Mouse (Mus musculus) gastrocnemius, postnatal 14 days (tissue): ENCODE results near the gene Ly6g6e. TPM values are rescaled to one million over a fixed set of nuclear protein-coding genes. Genes with fewer than 3 reads are reported as not detected.

Experiments
- DNase-seq: peaks from one replicate; pipeline ENCODE4 v3.0.0; 2021; ENCODE audit warnings: mixed read lengths
- intact Hi-C: fragments of 180-260 bp; cut with DNase I; formaldehyde crosslinking; loops from one replicate; pipeline ENCODE4 v1.15.1; 2025; ENCODE audit warnings: low total_unique reads
- total RNA-seq, 2 experiments: library from RNA; stranded (reverse); gene quantifications; 2 replicates each; pipeline ENCODE4 v1.2.3; 2021

Gene Ly6g6e
- total RNA-seq, 2 experiments from 2014 or later: not detected

GRCm38 (mm10) chr17:35094475-35095365, 18.0 kb downstream of the Ly6g6e start:
- no peak for DNase-seq
- intact Hi-C loops: no loop called here

- DNase-seq: no peak
These were observed 19.9 kb downstream of the Ly6g6e start for GRCm38 (mm10) chr17:35096597-35096996.

GRCm38 (mm10) chr17:35097164-35097655, 20.5 kb downstream of the Ly6g6e start:
- no peak for DNase-seq
- intact Hi-C loops: no loop called here

More at GRCm38 (mm10) chr17:35096597-35096996, 19.9 kb downstream of the Ly6g6e start:
- intact Hi-C loops: no loop called here

GRCm38 (mm10) chr17:35100196-35100765, 23.6 kb downstream of the Ly6g6e start:
- intact Hi-C loops: loop anchor here (5.0 kb wide), 1 partner anchor 83 kb away; the partner anchor contains the start of gene Vwa7
- DNase-seq: no peak

- DNase-seq: no peak
- intact Hi-C loops: loop anchor here (5.0 kb wide), 1 partner anchor 84 kb away; the partner anchor contains the start of gene Vwa7
These were observed 24.5 kb downstream of the Ly6g6e start for GRCm38 (mm10) chr17:35101161-35101560.

- no peak for DNase-seq
- intact Hi-C loops: loop anchor here (5.0 kb wide), 1 partner anchor 85 kb away; the partner anchor contains the start of gene Vwa7
These were observed 25.6 kb downstream of the Ly6g6e start for GRCm38 (mm10) chr17:35102299-35102698.

GRCm38 (mm10) chr17:35103221-35103690, 26.6 kb downstream of the Ly6g6e start:
- DNase-seq: no peak
- intact Hi-C loops: loop anchor here (5.0 kb wide), 1 partner anchor 86 kb away; the partner anchor contains the start of gene Vwa7

- intact Hi-C loops: loop anchor here (5.0 kb wide), 1 partner anchor 87 kb away; the partner anchor contains the start of gene Vwa7
- DNase-seq: no peak
These were observed 27.4 kb downstream of the Ly6g6e start for GRCm38 (mm10) chr17:35104079-35104478.

- DNase-seq: no peak
- intact Hi-C loops: loop anchor here (5.0 kb wide), 1 partner anchor 87 kb away; the partner anchor contains the start of gene Vwa7
These were observed 28.1 kb downstream of the Ly6g6e start for GRCm38 (mm10) chr17:35104754-35105153.

GRCm38 (mm10) chr17:35105740-35106389, 29.2 kb downstream of the Ly6g6e start:
- intact Hi-C loops: no loop called here
- peak; percentile 35 for DNase-seq

- intact Hi-C loops: no loop called here
- DNase-seq: no peak
These were observed 29.8 kb downstream of the Ly6g6e start for GRCm38 (mm10) chr17:35106522-35106921.

GRCm38 (mm10) chr17:35108097-35108496, 31.4 kb downstream of the Ly6g6e start, which contains the start of gene Ly6g5c:
Gene Ly6g5c, plus strand, starts transcription at chr17:35108279.
- intact Hi-C loops: no loop called here
- DNase-seq: no peak

GRCm38 (mm10) chr17:35111774-35112173, 35.1 kb downstream of the Ly6g6e start:
- DNase-seq: no peak
- intact Hi-C loops: no loop called here

GRCm38 (mm10) chr17:35115046-35116019, 38.6 kb downstream of the Ly6g6e start, which contains the start of gene Ly6g5b:
Gene Ly6g5b, minus strand, starts transcription at chr17:35115428.
- DNase-seq: peak; percentile 31
- intact Hi-C loops: no loop called here

- DNase-seq: peak; percentile 47
- intact Hi-C loops: no loop called here
These were observed 44.0 kb downstream of the Ly6g6e start for GRCm38 (mm10) chr17:35120745-35121142.

GRCm38 (mm10) chr17:35121143-35121799, 44.6 kb downstream of the Ly6g6e start, which contains the start of gene Gpank1:
Gene Gpank1, plus strand, starts transcription at chr17:35121455.
- intact Hi-C loops: no loop called here
- peak; percentile 99 for DNase-seq

- intact Hi-C loops: no loop called here
- peak; percentile 52 for DNase-seq
These were observed 45.2 kb downstream of the Ly6g6e start, which contains the start of gene Csnk2b for GRCm38 (mm10) chr17:35121871-35122303. Gene Csnk2b, minus strand, starts transcription at chr17:35122053.
